Mouse (Mus musculus) neural tube, embryonic 10.5 days (tissue): Measurements from ENCODE around the gene Slc25a42.

Experiments
- DNase-seq: peaks from one replicate; pipeline ENCODE4 v3.0.0-alpha.2; 2017; ENCODE audit warnings: low spot score; ENCODE audit errors: extremely low spot score

The Slc25a42 gene

GRCm38 (mm10) chr8:70172043-70172681 lies 39.9 kb downstream of the Slc25a42 start, which contains the start of gene Tmem161a:
Tmem161a (plus strand) TSS chr8:70172356.
- peak; percentile 88 for DNase-seq

GRCm38 (mm10) chr8:70171240-70171639 lies 40.9 kb downstream of the Slc25a42 start:
- DNase-seq = no peak

GRCm38 (mm10) chr8:70170748-70171147 lies 41.4 kb downstream of the Slc25a42 start:
- no peak for DNase-seq

- no peak for DNase-seq
These were observed 42.0 kb downstream of the Slc25a42 start for GRCm38 (mm10) chr8:70170116-70170515.

- peak; percentile 91 for DNase-seq
These were observed 45.5 kb downstream of the Slc25a42 start for GRCm38 (mm10) chr8:70166504-70167110.

GRCm38 (mm10) chr8:70163316-70163715 lies 48.8 kb downstream of the Slc25a42 start:
- DNase-seq = no peak

GRCm38 (mm10) chr8:70160015-70160414 lies 52.1 kb downstream of the Slc25a42 start:
- DNase-seq = no peak

GRCm38 (mm10) chr8:70159211-70159610 lies 52.9 kb downstream of the Slc25a42 start:
- no peak for DNase-seq

GRCm38 (mm10) chr8:70158069-70158853 lies 53.8 kb downstream of the Slc25a42 start:
- peak; percentile 85 for DNase-seq

- no peak for DNase-seq
These were observed 54.8 kb downstream of the Slc25a42 start for GRCm38 (mm10) chr8:70157240-70157800.

- DNase-seq = peak; percentile 74
These were observed 59.4 kb downstream of the Slc25a42 start for GRCm38 (mm10) chr8:70152537-70153257.

- no peak for DNase-seq
These were observed 61.9 kb downstream of the Slc25a42 start for GRCm38 (mm10) chr8:70150158-70150557.

- DNase-seq = no peak
These were observed 64.2 kb downstream of the Slc25a42 start for GRCm38 (mm10) chr8:70147678-70148607.

GRCm38 (mm10) chr8:70139981-70140380 lies 72.1 kb downstream of the Slc25a42 start:
- no peak for DNase-seq

- peak; percentile 96 for DNase-seq
These were observed 72.9 kb downstream of the Slc25a42 start, which contains the start of the genes Rfxank, Borcs8 and Mef2b for GRCm38 (mm10) chr8:70139026-70139857. Rfxank (minus strand) TSS chr8:70139154. Borcs8 (plus strand) TSS chr8:70139499. Mef2b (plus strand) TSS chr8:70139711.

GRCm38 (mm10) chr8:70137890-70138289 lies 74.2 kb downstream of the Slc25a42 start:
- DNase-seq = no peak

GRCm38 (mm10) chr8:70136591-70136990 lies 75.5 kb downstream of the Slc25a42 start:
- DNase-seq = no peak

GRCm38 (mm10) chr8:70134931-70135330 lies 77.2 kb downstream of the Slc25a42 start:
- DNase-seq = no peak
